Mouse (Mus musculus): ENCODE measurements around the gene Gria2. TPM values are rescaled to one million over a fixed set of nuclear protein-coding genes. Genes with fewer than 3 reads are reported as not detected.

Gria2 gene
- polyA plus RNA-seq, 1 experiment: not detected

- Histone ChIP-seq H3K9me3 (0 out of 2 replicates have a peak, but pooled peaks cover 6% of the 10 kb centered on the region), H3K4me1 (peaks cover 18% of the 10 kb centered on the region), H3K36me3 (replicated peaks; ENCODE audit: low read length) (no peaks in the 10 kb centered on the region), H3K4me3 (replicated peaks) (no peak overlapping the region), H3K27me3 (replicated peaks) (peaks cover 29% of the 10 kb centered on the region)
- TF ChIP-seq GATA1 (IDR thresholded peaks at IDR 0.05; ENCODE audit: borderline replicate concordance, low read length): no peak
- TF ChIP-seq FLI1 (IDR thresholded peaks at IDR 0.05; ENCODE audit: low read length): no peak
These were observed 1.2 kb upstream of the Gria2 start for GRCm38 (mm10) chr3:80803811-80804210.

DNA sequence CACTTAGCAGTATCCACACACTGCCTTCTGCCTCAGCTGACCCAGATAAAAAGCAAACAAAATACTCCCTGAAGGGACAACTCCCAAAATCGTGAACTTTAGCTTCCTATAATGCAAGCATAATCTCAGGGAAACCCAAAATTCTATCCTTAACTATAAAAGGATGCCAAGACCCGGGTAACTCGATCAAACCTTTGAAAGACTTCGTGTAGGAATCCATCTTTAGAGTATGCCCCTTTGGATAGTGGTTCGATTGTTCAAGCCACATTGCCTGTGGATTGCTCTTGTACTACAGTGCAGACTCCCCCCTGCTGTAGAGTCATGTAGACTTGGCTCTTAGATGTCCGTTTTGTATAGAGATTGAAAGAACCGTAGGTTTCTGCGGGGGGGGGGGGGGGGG, 576 bp upstream of the Gria2 start:
- Histone ChIP-seq H3K27me3 (replicated peaks) (peaks cover 29% of the 10 kb centered on the region), H3K4me1 (peaks cover 18% of the 10 kb centered on the region), H3K9me3 (0 out of 2 replicates have a peak, but pooled peaks cover 6% of the 10 kb centered on the region), H3K4me3 (replicated peaks) (no peak overlapping the region), H3K36me3 (replicated peaks; ENCODE audit: low read length) (no peaks in the 10 kb centered on the region)
- TF ChIP-seq GATA1 (IDR thresholded peaks at IDR 0.05; ENCODE audit: borderline replicate concordance, low read length) (no peak), FLI1 (IDR thresholded peaks at IDR 0.05; ENCODE audit: low read length) (no peak)

- peaks cover 29% of the 10 kb centered on the region for H3K27me3 ChIP-seq (replicated peaks)
- TF ChIP-seq FLI1 (IDR thresholded peaks at IDR 0.05; ENCODE audit: low read length) (no peak), GATA1 (IDR thresholded peaks at IDR 0.05; ENCODE audit: borderline replicate concordance, low read length) (no peak)
- H3K4me1 ChIP-seq: peaks cover 18% of the 10 kb centered on the region
- H3K36me3 ChIP-seq (replicated peaks; ENCODE audit: low read length): no peaks in the 10 kb centered on the region
- H3K4me3 ChIP-seq (replicated peaks): no peak overlapping the region
- H3K9me3 ChIP-seq: 0 out of 2 replicates have a peak, but pooled peaks cover 6% of the 10 kb centered on the region
These were observed 766 bp downstream of the Gria2 start for GRCm38 (mm10) chr3:80801827-80802310.

DNA sequence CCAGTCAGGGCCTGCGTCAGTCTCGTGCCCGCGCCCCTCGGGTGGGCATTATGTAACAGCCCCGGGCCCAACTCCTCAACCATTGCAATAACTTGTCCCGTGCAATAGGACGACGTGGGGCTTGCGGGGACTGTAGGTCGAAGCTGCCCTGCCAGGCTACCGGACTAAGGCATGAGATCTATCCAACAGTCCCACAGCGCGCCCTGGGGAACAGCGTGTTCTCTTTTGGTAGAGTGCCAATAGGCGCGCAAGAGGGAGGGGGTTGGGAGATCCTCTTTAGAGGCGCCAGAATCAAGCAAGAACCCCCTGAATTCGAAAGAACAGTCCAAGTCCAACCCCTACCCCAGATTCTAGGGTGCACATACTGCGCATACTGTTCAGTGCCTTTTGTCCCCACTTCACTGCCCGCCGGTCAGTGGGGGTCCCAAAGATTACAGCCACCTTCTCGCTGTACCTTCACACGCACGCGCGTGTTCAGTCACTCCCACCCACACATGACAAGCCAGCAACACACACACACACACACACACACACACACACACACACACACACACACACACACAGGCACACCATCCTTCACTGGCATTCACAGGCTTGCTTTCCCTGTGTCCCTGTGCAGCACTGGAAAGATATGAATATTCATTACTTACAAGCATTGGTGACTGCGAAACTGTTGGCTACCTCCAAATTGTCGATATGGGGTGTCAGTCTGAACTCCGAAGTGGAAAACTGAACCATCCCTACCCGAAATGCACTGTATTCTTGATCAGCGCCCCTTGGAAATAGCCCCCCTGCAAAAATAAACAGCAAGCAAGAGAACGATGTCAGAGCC, 1.4 kb downstream of the Gria2 start:
- H3K9me3 ChIP-seq: 0 out of 2 replicates have a peak, but pooled peaks cover 6% of the 10 kb centered on the region
- TF ChIP-seq FLI1 (IDR thresholded peaks at IDR 0.05; ENCODE audit: low read length): no peak
- no peak for TF ChIP-seq GATA1 (IDR thresholded peaks at IDR 0.05; ENCODE audit: borderline replicate concordance, low read length)
- peaks cover 29% of the 10 kb centered on the region for H3K27me3 ChIP-seq (replicated peaks)
- H3K4me1 ChIP-seq: peaks cover 18% of the 10 kb centered on the region
- no peaks in the 10 kb centered on the region for H3K36me3 ChIP-seq (replicated peaks; ENCODE audit: low read length)
- H3K4me3 ChIP-seq (replicated peaks): no peak overlapping the region

GRCm38 (mm10) chr3:80800299-80800994, 2.2 kb downstream of the Gria2 start:
- Histone ChIP-seq H3K4me3 (replicated peaks) (peak overlapping the region; percentile 66), H3K4me1 (peaks cover 18% of the 10 kb centered on the region), H3K27me3 (replicated peaks) (peaks cover 29% of the 10 kb centered on the region), H3K36me3 (replicated peaks; ENCODE audit: low read length) (no peaks in the 10 kb centered on the region), H3K9me3 (0 out of 2 replicates have a peak, but pooled peaks cover 6% of the 10 kb centered on the region)
- TF ChIP-seq GATA1 (IDR thresholded peaks at IDR 0.05; ENCODE audit: borderline replicate concordance, low read length) (no peak), FLI1 (IDR thresholded peaks at IDR 0.05; ENCODE audit: low read length) (no peak)

DNA sequence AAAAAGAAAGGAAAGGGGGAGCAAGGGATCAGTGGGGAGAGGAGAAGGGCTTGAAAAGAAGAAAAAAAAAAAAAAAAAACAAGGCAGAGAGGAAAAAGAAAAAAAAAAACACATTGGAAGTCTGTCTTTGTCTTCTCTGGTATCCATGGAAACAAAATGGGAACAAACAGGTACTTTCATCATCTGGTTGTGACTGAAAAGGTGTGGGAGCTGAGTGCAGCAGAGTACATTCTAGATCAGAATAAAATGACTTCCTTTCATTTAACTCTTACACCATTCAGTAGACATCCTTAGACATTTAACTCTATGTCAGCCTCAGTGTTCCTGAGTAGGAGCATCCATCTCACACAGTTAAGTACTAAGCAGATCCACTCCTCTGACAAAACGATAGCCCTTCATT, 4.7 kb downstream of the Gria2 start:
- Histone ChIP-seq H3K4me3 (replicated peaks) (no peak overlapping the region), H3K36me3 (replicated peaks; ENCODE audit: low read length) (no peaks in the 10 kb centered on the region), H3K27me3 (replicated peaks) (peaks cover 28% of the 10 kb centered on the region), H3K9me3 (0 out of 2 replicates have a peak, but pooled peaks cover 6% of the 10 kb centered on the region), H3K4me1 (peaks cover 18% of the 10 kb centered on the region)
- TF ChIP-seq FLI1 (IDR thresholded peaks at IDR 0.05; ENCODE audit: low read length) (no peak), GATA1 (IDR thresholded peaks at IDR 0.05; ENCODE audit: borderline replicate concordance, low read length) (no peak)

DNA sequence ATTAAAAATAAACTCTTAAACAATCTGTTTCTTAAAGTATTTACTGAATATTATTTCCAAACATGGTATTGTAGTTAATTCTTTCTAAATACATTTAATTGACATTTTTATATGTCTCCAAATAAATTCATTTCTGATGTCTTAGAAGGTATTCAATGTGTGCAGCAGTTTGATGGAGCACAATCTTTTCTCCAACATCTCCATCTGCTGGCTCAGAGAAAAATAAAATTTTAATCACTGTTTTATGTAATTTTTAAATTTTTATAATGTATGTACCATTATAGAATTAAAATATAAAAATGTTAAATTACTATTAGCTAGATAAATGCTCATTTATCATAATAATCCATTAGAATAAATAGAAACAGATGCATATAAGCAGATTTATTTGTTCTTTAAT, 5.9 kb downstream of the Gria2 start:
- H3K4me3 ChIP-seq (replicated peaks): no peak overlapping the region
- H3K9me3 ChIP-seq: 0 out of 2 replicates have a peak, but pooled peaks cover 6% of the 10 kb centered on the region
- peaks cover 16% of the 10 kb centered on the region for H3K27me3 ChIP-seq (replicated peaks)
- TF ChIP-seq FLI1 (IDR thresholded peaks at IDR 0.05; ENCODE audit: low read length): no peak
- TF ChIP-seq GATA1 (IDR thresholded peaks at IDR 0.05; ENCODE audit: borderline replicate concordance, low read length): no peak
- H3K36me3 ChIP-seq (replicated peaks; ENCODE audit: low read length): no peaks in the 10 kb centered on the region
- H3K4me1 ChIP-seq: peaks cover 11% of the 10 kb centered on the region

GRCm38 (mm10) chr3:80795284-80795683, 7.4 kb downstream of the Gria2 start:
- peaks cover 2% of the 10 kb centered on the region for H3K27me3 ChIP-seq (replicated peaks)
- H3K4me3 ChIP-seq (replicated peaks): no peak overlapping the region
- no peaks in the 10 kb centered on the region for H3K9me3 ChIP-seq
- no peak for TF ChIP-seq GATA1 (IDR thresholded peaks at IDR 0.05; ENCODE audit: borderline replicate concordance, low read length)
- no peak for TF ChIP-seq FLI1 (IDR thresholded peaks at IDR 0.05; ENCODE audit: low read length)
- H3K4me1 ChIP-seq: peaks cover 2% of the 10 kb centered on the region
- no peaks in the 10 kb centered on the region for H3K36me3 ChIP-seq (replicated peaks; ENCODE audit: low read length)

DNA sequence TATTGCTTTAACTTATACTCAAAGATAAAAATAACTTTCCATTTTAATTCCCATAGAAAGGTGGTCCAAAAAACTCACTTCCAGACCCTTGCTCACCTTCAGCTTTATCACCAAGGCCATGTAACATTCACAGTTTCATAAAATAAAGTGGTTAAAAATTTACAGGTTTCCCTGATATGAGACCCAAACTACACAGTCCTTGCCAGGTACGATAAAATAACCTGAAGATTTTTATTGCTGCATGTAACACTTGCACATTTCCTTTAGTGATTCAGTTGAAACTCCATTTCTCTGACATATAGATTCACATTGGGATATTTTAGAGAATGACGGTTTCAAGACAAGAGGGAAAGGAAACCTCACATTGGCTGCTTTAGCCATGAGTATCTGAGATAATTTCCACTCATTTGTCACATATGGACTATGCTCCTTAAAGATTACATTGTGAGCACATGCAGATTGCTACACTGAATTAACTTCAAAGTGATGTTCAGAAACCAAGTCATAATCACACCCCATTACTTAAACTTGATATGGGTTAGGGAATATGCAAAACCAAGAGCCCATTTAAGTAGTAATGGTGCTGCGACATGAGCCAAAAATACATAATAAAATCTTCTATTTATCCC, 15.4 kb downstream of the Gria2 start:
- H3K36me3 ChIP-seq (replicated peaks; ENCODE audit: low read length): no peaks in the 10 kb centered on the region
- TF ChIP-seq FLI1 (IDR thresholded peaks at IDR 0.05; ENCODE audit: low read length): no peak
- H3K9me3 ChIP-seq: no peaks in the 10 kb centered on the region
- no peak overlapping the region for H3K4me3 ChIP-seq (replicated peaks)
- no peaks in the 10 kb centered on the region for H3K4me1 ChIP-seq
- H3K27me3 ChIP-seq (replicated peaks): no peaks in the 10 kb centered on the region

Data from megakaryocyte, embryonic 14.5 days (primary cell).